Comparison of ENCODE assay signal across 14 mouse cellular contexts in genomic region chr9:42458741-42459515, GRCm38 (mm10). TPM values are rescaled to one million over a fixed set of nuclear protein-coding genes. Genes with fewer than 3 reads are reported as not detected.
A peak's percentile ranks its signal among the peaks of the same experiment; 100 is the strongest.
DNase-seq lines count a peak whose midpoint lies in the region; ATAC-seq and TF ChIP-seq lines count a peak whose summit lies in the region.
"Had no signal": no experiment of that assay in that cellular context is flagged by ENCODE, and none has a peak within 500 bp of the region (broad histone marks: within the 10 kb centered on the region; RNA-seq: fewer than 3 reads in every experiment).

No protein-coding gene starts in this region.

- no peak overlapping the region for H3K27ac ChIP-seq in heart, embryonic 13.5 days (replicated peaks)
- H3K27ac ChIP-seq in intestine, postnatal 0 days (ENCODE audit: low read depth, low read length), result peak overlapping the region; percentile 91
- no peak overlapping the region for H3K27ac ChIP-seq in limb, embryonic 10.5 days
- H3K27ac ChIP-seq: left cerebral cortex, adult 2 months; midbrain, embryonic 12.5 days had no signal

- WGBS in heart, embryonic 13.5 days, result 61% methylated on average over 9 of the region's 9 CpGs
- WGBS in lung, adult 2 months, result 56% methylated on average over 9 of the region's 9 CpGs
- 56% methylated on average over 9 of the region's 9 CpGs for WGBS in intestine, postnatal 0 days
- 76% methylated on average over 9 of the region's 9 CpGs for WGBS in limb, embryonic 10.5 days

- H3K9me3 ChIP-seq in heart, embryonic 13.5 days, result no peaks in the 10 kb centered on the region
- no peaks in the 10 kb centered on the region for H3K9me3 ChIP-seq in intestine, postnatal 0 days (ENCODE audit: control insufficient read depth)
- no peaks in the 10 kb centered on the region for H3K9me3 ChIP-seq in limb, embryonic 10.5 days (replicated peaks)
- H3K9me3 ChIP-seq: midbrain, embryonic 12.5 days had no signal

- peak overlapping the region; percentile 56 for H3K4me2 ChIP-seq in heart, embryonic 13.5 days
- H3K4me2 ChIP-seq in intestine, postnatal 0 days (replicated peaks; ENCODE audit: low read depth), result no peak overlapping the region
- H3K4me2 ChIP-seq: lung, embryonic 14.5 days; midbrain, embryonic 12.5 days had no signal

- H3K36me3 ChIP-seq in heart, embryonic 13.5 days, result no peaks in the 10 kb centered on the region
- no peaks in the 10 kb centered on the region for H3K36me3 ChIP-seq in intestine, postnatal 0 days (ENCODE audit: control insufficient read depth, insufficient read depth)
- H3K36me3 ChIP-seq in limb, embryonic 10.5 days, result no peaks in the 10 kb centered on the region; the same call in 1 of the 2 replicates
- H3K36me3 ChIP-seq: midbrain, embryonic 12.5 days had no signal

- no peak for ATAC-seq in heart, embryonic 13.5 days (ENCODE audit: extremely low read depth, insufficient number of reproducible peaks, low FRiP score, low TSS enrichment)
- 0 out of 2 replicates have a peak, but pooled peaks have one; percentile 5 for ATAC-seq in intestine, postnatal 0 days
- ATAC-seq: CD4-positive, CD25-positive, alpha-beta regulatory T cell, adult 4 months; inflammation-experienced regulatory T-cells, adult 6 months had no signal

- H3K4me3 ChIP-seq in heart, embryonic 13.5 days, result peak overlapping the region; percentile 38
- H3K4me3 ChIP-seq in lung, adult 2 months (replicated peaks; ENCODE audit: extremely low read depth, low read depth, low read length), result no peak overlapping the region
- H3K4me3 ChIP-seq in intestine, postnatal 0 days (ENCODE audit: low read depth, low read length), result no peak overlapping the region
- no peak overlapping the region for H3K4me3 ChIP-seq in limb, embryonic 10.5 days
- H3K4me3 ChIP-seq: left cerebral cortex, adult 2 months; midbrain, embryonic 12.5 days had no signal

- H3K9ac ChIP-seq in heart, embryonic 13.5 days, result no peak overlapping the region
- H3K9ac ChIP-seq in intestine, postnatal 0 days (ENCODE audit: low read depth, low read length), result no peak overlapping the region
- H3K9ac ChIP-seq: lung, embryonic 14.5 days; midbrain, embryonic 12.5 days had no signal

- no peak for TF ChIP-seq POLR2A in lung, adult 2 months (IDR thresholded peaks at IDR 0.05; ENCODE audit: borderline replicate concordance, extremely low read depth, low read depth, low read length)

- TF ChIP-seq CTCF in lung, adult 2 months (IDR thresholded peaks at IDR 0.05; ENCODE audit: insufficient read depth, low read length), result no peak
- no peak for TF ChIP-seq CTCF in intestine, postnatal 0 days (IDR thresholded peaks at IDR 0.05; ENCODE audit: low read depth)

- peaks cover 81% of the 10 kb centered on the region for H3K27me3 ChIP-seq in heart, embryonic 13.5 days (replicated peaks)
- H3K27me3 ChIP-seq in intestine, postnatal 0 days (replicated peaks; ENCODE audit: control insufficient read depth, insufficient read depth, low read length), result no peaks in the 10 kb centered on the region
- no peaks in the 10 kb centered on the region for H3K27me3 ChIP-seq in limb, embryonic 10.5 days (ENCODE audit: low read depth, poor library complexity, severe bottlenecking)
- H3K27me3 ChIP-seq: midbrain, embryonic 12.5 days had no signal

- no peak for DNase-seq in heart, adult 18-20 months
- peak; percentile 54 for DNase-seq in lung, postnatal 36 days
- no peak for DNase-seq in lung, adult 2 months
- no peak for DNase-seq in limb, embryonic 10.5 days (ENCODE audit: low spot score)
- DNase-seq in right cerebral cortex, postnatal 25 days, result no peak
- DNase-seq: gastrocnemius, postnatal 36 days; heart, postnatal 10 days; lung, embryonic 14.5 days had no signal

- peaks cover 47% of the 10 kb centered on the region for H3K4me1 ChIP-seq in heart, embryonic 13.5 days
- peaks cover 24% of the 10 kb centered on the region for H3K4me1 ChIP-seq in lung, adult 2 months (ENCODE audit: control insufficient read depth, insufficient read depth, low read length)
- peaks cover 32% of the 10 kb centered on the region for H3K4me1 ChIP-seq in intestine, postnatal 0 days (replicated peaks; ENCODE audit: control insufficient read depth, insufficient read depth, low read length)
- H3K4me1 ChIP-seq in limb, embryonic 10.5 days, result peaks cover 30% of the 10 kb centered on the region

RNA-seq across cellular contexts. Expression of gene Tbcel, which starts 48.7 kb away (rescaled TPM):
- polyA plus RNA-seq in heart, embryonic 13.5 days (2015; fragmentation: Nextera tagmentation; extraction: Ambion mirVana), result 3.4 and 4.1 TPM in 2 replicates
- 10 to 100 TPM; 19.0 to 22.7 TPM for total RNA-seq in heart, adult 18-20 months (2021)
- 12.0 and 19.9 TPM in 2 replicates for polyA plus RNA-seq in lung, adult 2 months (2012; rRNA removed)
- polyA plus RNA-seq in intestine, postnatal 0 days (2015; fragmentation: Nextera tagmentation; extraction: Ambion mirVana), result 12.2 and 16.0 TPM in 2 replicates
- 3.1 and 4.0 TPM in 2 replicates for polyA plus RNA-seq in limb, embryonic 10.5 days (2016; fragmentation: Nextera tagmentation; extraction: Ambion mirVana)

RNA-seq across cellular contexts. Expression of gene Tecta, which starts 59.2 kb away (rescaled TPM):
- 0.19 and 0.51 TPM in 2 replicates for polyA plus RNA-seq in heart, embryonic 13.5 days (2015; fragmentation: Nextera tagmentation; extraction: Ambion mirVana)
- total RNA-seq in heart, adult 18-20 months (2021), result not detected
- polyA plus RNA-seq in lung, adult 2 months (2012; rRNA removed), result 0.02 and 0.05 TPM in 2 replicates
- 0.04 and 0.10 TPM in 2 replicates for polyA plus RNA-seq in intestine, postnatal 0 days (2015; fragmentation: Nextera tagmentation; extraction: Ambion mirVana)
- 0.03 and 0.05 TPM in 2 replicates for polyA plus RNA-seq in limb, embryonic 10.5 days (2016; fragmentation: Nextera tagmentation; extraction: Ambion mirVana)
- polyA plus RNA-seq: CD4-positive, CD25-positive, alpha-beta regulatory T cell, adult 4 months; inflammation-experienced regulatory T-cells, adult 6 months had no signal
